Mouse (Mus musculus): ENCODE data around the gene Bcap31. TPM values are rescaled to one million over a fixed set of nuclear protein-coding genes. Genes with fewer than 3 reads are reported as not detected.

Gene Bcap31
- polyA plus RNA-seq, 1 experiment from 2014 or later: 302 TPM

DNA sequence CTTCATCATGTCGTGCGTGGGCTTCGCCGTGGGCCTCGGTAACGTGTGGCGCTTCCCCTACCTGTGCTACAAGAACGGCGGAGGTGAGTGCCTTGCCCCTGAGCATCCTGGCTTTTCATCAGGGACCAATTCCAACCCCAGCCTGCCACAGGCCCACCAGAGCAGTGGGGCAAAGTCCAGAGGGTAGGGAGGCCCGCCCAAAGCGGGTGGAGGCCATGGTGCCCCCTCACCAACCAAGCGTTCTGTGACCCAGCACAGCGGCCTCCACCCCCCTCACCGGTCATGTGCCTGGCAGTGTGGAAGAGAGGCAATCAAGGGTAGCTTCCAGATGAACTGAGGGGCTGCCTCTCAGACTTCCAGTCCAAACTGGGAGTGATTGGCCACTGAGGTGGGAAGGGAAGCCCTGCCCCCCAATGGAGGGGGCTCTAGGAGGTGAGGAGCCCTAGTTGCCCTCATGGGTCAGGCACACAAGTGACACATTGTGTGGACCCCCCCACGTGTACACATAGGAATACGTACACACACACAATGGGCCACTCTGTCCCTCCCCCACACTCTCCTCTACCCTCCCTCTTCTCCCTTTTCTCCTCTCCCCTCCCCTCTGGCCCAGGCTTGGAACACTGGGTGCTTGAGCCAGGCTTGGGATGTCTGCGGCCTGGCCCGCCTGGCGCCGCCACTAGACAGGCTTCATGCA, 41.9 kb downstream of the Bcap31 start:
- Histone ChIP-seq H3K27me3 (replicated peaks) (no peaks in the 10 kb centered on the region; the same call in 1 of the 2 replicates), H3K9ac (peak overlapping the region; percentile 77), H3K27ac (no peak overlapping the region), H3K9me3 (no peaks in the 10 kb centered on the region), H3K4me2 (replicated peaks) (peak overlapping the region; percentile 69), H3K4me1 (replicated peaks) (no peaks in the 10 kb centered on the region), H3K36me3 (no peaks in the 10 kb centered on the region), H3K4me3 (replicated peaks) (peak overlapping the region; percentile 61)
- peak; percentile 63 for ATAC-seq
- WGBS: 23% methylated on average over 20 of the region's 20 CpGs

DNA sequence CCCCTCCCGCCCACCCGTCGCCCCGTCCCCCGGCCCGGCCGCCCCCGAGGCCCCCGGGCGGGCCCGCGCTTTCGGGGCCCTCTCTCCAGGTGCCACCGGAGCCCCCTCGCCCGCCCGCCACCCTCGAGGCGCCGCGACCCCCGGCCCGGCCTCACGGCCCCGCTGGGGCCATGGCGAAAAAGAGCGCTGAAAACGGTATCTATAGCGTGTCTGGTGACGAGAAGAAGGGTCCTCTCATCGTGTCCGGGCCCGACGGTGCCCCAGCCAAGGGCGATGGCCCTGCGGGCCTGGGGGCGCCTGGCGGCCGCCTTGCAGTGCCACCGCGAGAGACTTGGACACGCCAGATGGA, 42.4 kb downstream of the Bcap31 start:
- ATAC-seq: peak; percentile 7; the same call in 1 of the 2 replicates

DNA sequence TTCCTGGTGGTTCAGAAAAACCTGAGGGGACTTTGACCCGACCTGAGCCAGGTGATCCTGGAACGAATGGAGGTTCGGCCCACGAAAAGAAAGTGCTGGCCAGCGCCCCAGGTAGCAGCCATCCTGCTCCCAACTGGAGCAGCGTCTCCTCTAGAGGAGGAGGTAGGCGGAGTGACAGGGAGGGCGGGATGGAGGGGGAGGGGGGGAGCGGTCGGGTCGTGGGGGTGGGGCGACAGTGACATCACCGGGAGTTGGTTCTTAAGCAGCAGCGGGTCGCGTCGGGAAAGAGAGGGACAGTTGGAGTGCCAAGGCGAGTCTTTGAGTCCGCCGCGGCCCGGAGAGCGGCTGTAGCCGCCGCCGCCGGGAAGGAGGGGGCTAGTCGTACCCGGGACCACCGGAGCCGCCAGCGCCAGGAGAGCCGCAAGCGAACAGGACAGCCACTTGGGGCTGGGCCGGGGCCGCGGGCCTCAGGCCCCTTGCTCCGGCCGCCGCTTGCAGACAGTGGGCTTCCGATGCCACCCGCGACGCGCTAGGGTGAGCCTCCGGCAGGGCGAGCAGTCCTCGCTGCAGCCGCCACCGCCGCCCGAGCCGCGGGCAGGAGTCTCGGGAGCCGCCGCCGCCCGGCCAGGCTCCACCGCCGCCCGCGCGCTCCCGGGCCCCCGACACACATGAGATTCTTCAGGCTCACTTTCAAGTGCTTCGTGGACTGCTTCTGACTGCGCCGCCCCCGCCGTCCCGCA, 42.9 kb downstream of the Bcap31 start, which contains the start of gene Slc6a8:
Gene Slc6a8 (plus strand): TSS at position 272 of the 740 bp plus-strand sequence.
- WGBS: 15% methylated on average over 40 of the region's 72 CpGs
- peak within 1 kb of the TSS; percentile 64 for H3K27ac ChIP-seq
- H3K27me3 ChIP-seq (replicated peaks): no peaks in the 10 kb centered on the region; the same call in 1 of the 2 replicates
- no peaks in the 10 kb centered on the region for H3K9me3 ChIP-seq
- peak within 1 kb of the TSS; percentile 69 for H3K4me2 ChIP-seq (replicated peaks)
- no peaks in the 10 kb centered on the region for H3K4me1 ChIP-seq (replicated peaks)
- peak within 1 kb of the TSS; percentile 61 for H3K4me3 ChIP-seq (replicated peaks)
- peak; percentile 80 for ATAC-seq
- peak within 1 kb of the TSS; percentile 77 for H3K9ac ChIP-seq
- H3K36me3 ChIP-seq: no peaks in the 10 kb centered on the region

More for the DNA sequence above, 42.4 kb downstream of the Bcap31 start:
- H3K27ac ChIP-seq: peak overlapping the region; percentile 64; the same call in 1 of the 2 replicates
- no peaks in the 10 kb centered on the region for H3K36me3 ChIP-seq
- peak overlapping the region; percentile 77 for H3K9ac ChIP-seq
- no peaks in the 10 kb centered on the region; the same call in 1 of the 2 replicates for H3K27me3 ChIP-seq (replicated peaks)
- 18% methylated on average over 16 of the region's 42 CpGs for WGBS
- H3K4me1 ChIP-seq (replicated peaks): no peaks in the 10 kb centered on the region
- peak overlapping the region; percentile 69 for H3K4me2 ChIP-seq (replicated peaks)
- peak overlapping the region; percentile 61 for H3K4me3 ChIP-seq (replicated peaks)
- H3K9me3 ChIP-seq: no peaks in the 10 kb centered on the region

- ATAC-seq: peak; percentile 50; the same call in 1 of the 2 replicates
- Histone ChIP-seq H3K4me2 (replicated peaks) (peak overlapping the region; percentile 69; the same call in 1 of the 2 replicates), H3K4me3 (replicated peaks) (no peak overlapping the region), H3K9ac (no peak overlapping the region), H3K4me1 (replicated peaks) (no peaks in the 10 kb centered on the region), H3K27me3 (replicated peaks) (no peaks in the 10 kb centered on the region; the same call in 1 of the 2 replicates), H3K27ac (no peak overlapping the region), H3K36me3 (no peaks in the 10 kb centered on the region), H3K9me3 (no peaks in the 10 kb centered on the region)
- 50% methylated on average over 4 of the region's 4 CpGs for WGBS
Measured at GRCm38 (mm10) chrX:73672031-73672431, 43.9 kb downstream of the Bcap31 start.

- Histone ChIP-seq H3K4me1 (replicated peaks) (no peaks in the 10 kb centered on the region), H3K4me2 (replicated peaks) (no peak overlapping the region), H3K36me3 (no peaks in the 10 kb centered on the region), H3K4me3 (replicated peaks) (no peak overlapping the region), H3K27me3 (replicated peaks) (no peaks in the 10 kb centered on the region), H3K9me3 (no peaks in the 10 kb centered on the region), H3K9ac (no peak overlapping the region), H3K27ac (no peak overlapping the region)
- no peak for ATAC-seq
Measured at GRCm38 (mm10) chrX:73663143-73663542, 52.8 kb downstream of the Bcap31 start.

GRCm38 (mm10) chrX:73660284-73660665, 55.7 kb downstream of the Bcap31 start:
- no peak overlapping the region for H3K27ac ChIP-seq
- WGBS: 65% methylated on average over 3 of the region's 3 CpGs
- H3K36me3 ChIP-seq: no peaks in the 10 kb centered on the region
- H3K9ac ChIP-seq: peak overlapping the region; percentile 47
- H3K27me3 ChIP-seq (replicated peaks): no peaks in the 10 kb centered on the region
- peak overlapping the region; percentile 70 for H3K4me2 ChIP-seq (replicated peaks)
- H3K4me3 ChIP-seq (replicated peaks): peak overlapping the region; percentile 41
- ATAC-seq: no peak
- no peaks in the 10 kb centered on the region for H3K9me3 ChIP-seq
- no peaks in the 10 kb centered on the region for H3K4me1 ChIP-seq (replicated peaks)

GRCm38 (mm10) chrX:73659575-73660283, 56.2 kb downstream of the Bcap31 start, which contains the start of gene Pnck:
Pnck (minus strand) TSS chrX:73660117.
- Histone ChIP-seq H3K9ac (peak within 1 kb of the TSS; percentile 47), H3K9me3 (no peaks in the 10 kb centered on the region), H3K27me3 (replicated peaks) (no peaks in the 10 kb centered on the region), H3K27ac (no peak within 1 kb of the TSS), H3K4me3 (replicated peaks) (peak within 1 kb of the TSS; percentile 41), H3K4me1 (replicated peaks) (no peaks in the 10 kb centered on the region), H3K4me2 (replicated peaks) (peak within 1 kb of the TSS; percentile 70), H3K36me3 (no peaks in the 10 kb centered on the region)
- ATAC-seq: peak; percentile 69
- WGBS: 25% methylated on average over 56 of the region's 57 CpGs

- 65% methylated on average over 13 of the region's 13 CpGs for WGBS
- H3K4me2 ChIP-seq (replicated peaks): peak overlapping the region; percentile 70
- no peak for ATAC-seq
- no peak overlapping the region for H3K9ac ChIP-seq
- H3K36me3 ChIP-seq: no peaks in the 10 kb centered on the region
- peak overlapping the region; percentile 41 for H3K4me3 ChIP-seq (replicated peaks)
- no peak overlapping the region for H3K27ac ChIP-seq
- H3K9me3 ChIP-seq: no peaks in the 10 kb centered on the region
- no peaks in the 10 kb centered on the region for H3K27me3 ChIP-seq (replicated peaks)
- H3K4me1 ChIP-seq (replicated peaks): no peaks in the 10 kb centered on the region
Measured at GRCm38 (mm10) chrX:73658936-73659574, 56.9 kb downstream of the Bcap31 start.

DNA sequence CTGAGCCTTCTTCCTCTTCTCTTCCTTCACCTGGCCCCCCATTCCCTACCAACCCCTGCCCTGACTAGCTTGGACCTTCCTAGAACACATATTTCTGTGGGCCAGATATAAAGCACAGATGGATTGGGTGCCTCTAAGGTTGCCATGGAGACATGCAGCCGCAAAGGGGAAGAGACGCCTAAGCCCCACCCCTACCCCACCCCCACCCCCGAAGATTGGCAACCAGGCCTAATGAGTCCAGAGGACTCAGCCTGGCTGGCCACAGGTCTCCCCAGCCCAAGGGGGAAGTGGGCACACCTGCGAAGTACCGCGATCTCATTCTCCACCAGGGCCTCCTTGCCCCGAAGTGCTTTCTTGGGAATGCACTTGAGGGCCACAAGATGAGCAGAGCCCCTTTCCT, 57.6 kb downstream of the Bcap31 start:
- WGBS: 47% methylated on average over 7 of the region's 7 CpGs
- H3K36me3 ChIP-seq: no peaks in the 10 kb centered on the region

DNA sequence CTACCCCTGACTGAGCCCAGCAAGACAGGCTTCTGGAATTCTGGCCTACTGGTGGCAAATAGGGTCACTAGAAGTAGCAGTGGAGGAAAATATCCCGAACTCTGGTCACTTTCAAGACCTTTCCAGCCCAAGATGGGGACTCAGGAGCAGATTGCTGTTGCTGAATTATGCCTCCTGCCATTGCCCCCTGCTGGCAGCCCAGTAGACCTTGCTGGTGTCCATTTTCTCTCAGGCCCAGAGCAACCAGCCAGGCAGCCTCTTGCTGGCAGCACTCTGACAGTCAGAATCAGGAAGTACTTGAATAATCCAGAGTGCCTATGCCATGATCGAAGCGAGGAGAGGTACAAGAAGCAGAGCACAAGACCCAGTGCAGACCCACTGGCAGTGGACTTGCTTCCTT, 60.4 kb downstream of the Bcap31 start:
- WGBS: 65% methylated on average over 3 of the region's 3 CpGs
- ATAC-seq: peak; percentile 14; the same call in 1 of the 2 replicates
- Histone ChIP-seq H3K27me3 (replicated peaks) (0 out of 2 replicates have a peak, but pooled peaks cover 2% of the 10 kb centered on the region), H3K27ac (no peak overlapping the region), H3K4me1 (replicated peaks) (no peaks in the 10 kb centered on the region), H3K4me2 (replicated peaks) (no peak overlapping the region), H3K4me3 (replicated peaks) (no peak overlapping the region), H3K36me3 (no peaks in the 10 kb centered on the region), H3K9me3 (no peaks in the 10 kb centered on the region), H3K9ac (no peak overlapping the region)

More for the DNA sequence above, 57.6 kb downstream of the Bcap31 start:
- H3K9me3 ChIP-seq: no peaks in the 10 kb centered on the region
- no peaks in the 10 kb centered on the region for H3K4me1 ChIP-seq (replicated peaks)
- H3K27me3 ChIP-seq (replicated peaks): no peaks in the 10 kb centered on the region
- H3K27ac ChIP-seq: no peak overlapping the region
- H3K9ac ChIP-seq: no peak overlapping the region
- no peak overlapping the region for H3K4me3 ChIP-seq (replicated peaks)
- H3K4me2 ChIP-seq (replicated peaks): no peak overlapping the region
- ATAC-seq: no peak

DNA sequence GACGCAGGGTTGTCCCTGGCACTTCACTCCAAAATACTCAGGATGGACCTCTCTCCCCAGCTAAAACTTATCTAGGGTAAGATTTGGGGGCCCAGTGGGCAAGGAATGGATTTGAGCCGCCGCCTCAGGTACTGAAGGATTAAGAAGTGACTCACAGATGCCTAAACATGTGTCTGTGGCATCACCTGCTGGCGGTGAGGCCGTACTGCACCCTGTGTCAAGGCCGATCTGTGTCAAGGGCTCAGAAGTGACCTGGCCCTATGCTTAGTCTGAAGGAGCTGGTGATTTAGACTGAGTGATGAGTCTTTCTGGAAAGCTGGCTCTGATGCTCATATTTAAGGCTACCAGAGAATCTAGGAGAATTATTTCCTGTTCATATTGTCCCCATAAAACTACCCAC, 61.8 kb downstream of the Bcap31 start:
- no peaks in the 10 kb centered on the region for H3K9me3 ChIP-seq
- H3K9ac ChIP-seq: no peak overlapping the region
- no peak overlapping the region for H3K4me3 ChIP-seq (replicated peaks)
- 17% methylated on average over 6 of the region's 6 CpGs for WGBS
- H3K4me2 ChIP-seq (replicated peaks): no peak overlapping the region
- ATAC-seq: peak; percentile 64; the same call in 1 of the 2 replicates
- no peaks in the 10 kb centered on the region for H3K4me1 ChIP-seq (replicated peaks)
- H3K27ac ChIP-seq: no peak overlapping the region
- 0 out of 2 replicates have a peak, but pooled peaks cover 2% of the 10 kb centered on the region for H3K27me3 ChIP-seq (replicated peaks)
- H3K36me3 ChIP-seq: no peaks in the 10 kb centered on the region
